Mouse (Mus musculus) brain, embryonic 14.5 days (tissue): Measurements from ENCODE around the gene Gna14.

Experiments used
- CTCF ChIP-seq: fragments of 200-500 bp; IDR thresholded peaks from 2 replicates; pipeline ENCODE4 v1.5.1; 2012; ENCODE audit warnings: inconsistent platforms, mild to moderate bottlenecking, moderate library complexity, borderline replicate concordance; ENCODE audit not compliant: insufficient read depth, insufficient read length; ENCODE audit errors: extremely low read depth
- POLR2A ChIP-seq: fragments of 200-500 bp; IDR thresholded peaks from 2 replicates; pipeline ENCODE4 v1.6.1; 2012; ENCODE audit warnings: mild to moderate bottlenecking, inconsistent platforms, borderline replicate concordance; ENCODE audit not compliant: poor library complexity, insufficient read depth, insufficient read length, severe bottlenecking; ENCODE audit errors: extremely low read depth

DNA sequence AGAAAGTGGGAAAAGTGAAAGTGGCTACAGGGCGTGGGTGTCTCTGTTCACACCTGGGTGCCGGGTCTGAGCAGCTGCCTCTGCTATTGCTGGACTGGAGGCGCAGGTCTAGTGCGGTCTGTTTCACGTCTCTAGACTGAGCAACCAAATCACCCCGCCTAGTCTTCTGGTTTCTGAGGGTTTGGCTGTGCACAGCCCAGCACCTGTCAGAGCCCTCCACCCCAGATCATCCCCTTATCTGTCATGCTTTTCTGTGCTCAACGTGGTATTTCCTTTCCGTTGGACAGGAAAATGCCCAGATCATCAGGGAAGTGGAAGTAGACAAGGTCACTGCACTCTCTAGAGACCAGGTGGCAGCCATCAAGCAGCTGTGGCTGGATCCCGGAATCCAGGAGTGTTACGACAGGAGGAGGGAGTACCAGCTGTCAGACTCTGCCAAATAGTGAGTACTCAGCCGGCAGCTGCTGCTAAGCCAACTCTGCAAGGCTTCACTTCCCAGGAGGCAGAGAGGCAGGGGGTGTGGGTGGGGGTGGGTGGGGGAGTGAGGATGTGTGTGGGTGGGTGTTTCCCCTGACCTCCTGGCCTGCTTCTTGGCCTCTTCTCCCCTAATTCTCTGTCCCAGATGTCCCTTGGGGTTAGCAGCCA, 163.2 kb downstream of the Gna14 start:
- TF ChIP-seq POLR2A (no peak), CTCF (no peak)
